In the genomic region with DNA sequence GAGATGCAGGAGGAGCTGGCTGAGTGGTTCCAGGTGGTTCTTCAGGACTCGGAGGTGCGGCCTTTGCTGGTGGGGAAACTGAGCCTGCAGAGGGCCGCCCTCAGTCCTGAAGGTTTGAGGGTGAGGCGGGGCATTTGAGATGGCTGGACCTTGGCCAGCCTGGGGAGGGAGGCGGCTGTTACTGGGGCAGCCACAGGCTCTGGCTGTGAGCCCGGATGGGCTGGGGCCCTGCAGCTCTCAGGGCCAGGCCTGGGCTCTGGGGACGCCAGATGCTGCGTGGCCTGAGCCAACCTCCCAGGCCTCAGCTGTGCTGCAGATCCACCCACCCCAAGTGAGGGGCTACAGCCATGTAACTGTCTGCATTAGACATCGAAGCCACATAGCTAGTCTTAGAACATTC, we compare ENCODE assay signal across 8 mouse cellular contexts. TPM values are rescaled to one million over a fixed set of nuclear protein-coding genes. Genes with fewer than 3 reads are reported as not detected.
DNase-seq lines count a peak whose midpoint lies in the region; ATAC-seq and TF ChIP-seq lines count a peak whose summit lies in the region.

No protein-coding gene starts in this region.

- H3K27ac ChIP-seq in forebrain, embryonic 10.5 days = no peak overlapping the region
- H3K27ac ChIP-seq in forebrain, embryonic 11.5 days (ENCODE audit: low read depth, low read length) = no peak overlapping the region
- H3K27ac ChIP-seq in hindbrain, postnatal 0 days = peak overlapping the region; percentile 64
- H3K27ac ChIP-seq in liver, embryonic 13.5 days = 0 out of 2 replicates have a peak overlapping the region, but pooled peaks have one; percentile 24

- H3K4me3 ChIP-seq in forebrain, embryonic 10.5 days = peak overlapping the region; percentile 72; the same call in 1 of the 2 replicates
- H3K4me3 ChIP-seq in forebrain, embryonic 11.5 days (ENCODE audit: low read depth, low read length) = no peak overlapping the region
- no peak overlapping the region for H3K4me3 ChIP-seq in hindbrain, postnatal 0 days (ENCODE audit: low read length)
- H3K4me3 ChIP-seq in liver, embryonic 13.5 days (replicated peaks) = no peak overlapping the region

- H3K4me2 ChIP-seq in forebrain, embryonic 11.5 days (ENCODE audit: low read depth, low read length, severe bottlenecking) = no peak overlapping the region
- H3K4me2 ChIP-seq in hindbrain, postnatal 0 days (ENCODE audit: low read depth, low read length) = peak overlapping the region; percentile 33; the same call in 1 of the 2 replicates
- no peak overlapping the region for H3K4me2 ChIP-seq in liver, embryonic 13.5 days

- H3K36me3 ChIP-seq in forebrain, embryonic 10.5 days (replicated peaks) = peaks cover 73% of the 10 kb centered on the region
- peaks cover 2% of the 10 kb centered on the region; the same call in 1 of the 2 replicates for H3K36me3 ChIP-seq in forebrain, embryonic 11.5 days (ENCODE audit: control insufficient read depth, insufficient read depth, low read length)
- peaks cover 32% of the 10 kb centered on the region for H3K36me3 ChIP-seq in hindbrain, postnatal 0 days (ENCODE audit: insufficient read depth, low read length)
- H3K36me3 ChIP-seq in liver, embryonic 13.5 days = peaks cover 61% of the 10 kb centered on the region

- H3K27me3 ChIP-seq in forebrain, embryonic 10.5 days (ENCODE audit: poor library complexity, severe bottlenecking) = peaks cover 15% of the 10 kb centered on the region
- no peaks in the 10 kb centered on the region for H3K27me3 ChIP-seq in forebrain, embryonic 11.5 days (ENCODE audit: control insufficient read depth, insufficient read depth, low read length)
- H3K27me3 ChIP-seq in hindbrain, postnatal 0 days (ENCODE audit: insufficient read depth, low read length) = no peaks in the 10 kb centered on the region
- H3K27me3 ChIP-seq in liver, embryonic 13.5 days = no peaks in the 10 kb centered on the region

- H3K4me1 ChIP-seq in forebrain, embryonic 10.5 days = peaks cover 68% of the 10 kb centered on the region
- peaks cover 10% of the 10 kb centered on the region; the same call in 1 of the 2 replicates for H3K4me1 ChIP-seq in forebrain, embryonic 11.5 days (replicated peaks; ENCODE audit: control insufficient read depth, insufficient read depth, low read length)
- peaks cover 27% of the 10 kb centered on the region for H3K4me1 ChIP-seq in hindbrain, postnatal 0 days (ENCODE audit: insufficient read depth, low read length)
- peaks cover 77% of the 10 kb centered on the region for H3K4me1 ChIP-seq in liver, embryonic 13.5 days (replicated peaks)

- WGBS in forebrain, embryonic 10.5 days = 88% methylated on average over 9 of the region's 9 CpGs
- 82% methylated on average over 9 of the region's 9 CpGs for WGBS in forebrain, embryonic 11.5 days
- WGBS in hindbrain, postnatal 0 days = 32% methylated on average over 9 of the region's 9 CpGs
- WGBS in liver, embryonic 13.5 days (ENCODE audit: insufficient replicate concordance) = 80% methylated on average over 9 of the region's 9 CpGs

- TF ChIP-seq CTCF in hindbrain, postnatal 0 days (IDR thresholded peaks at IDR 0.05; ENCODE audit: low read depth) = no peak

- no peak for ATAC-seq in forebrain, embryonic 11.5 days (replicated peaks; ENCODE audit: low FRiP score)
- ATAC-seq in hindbrain, postnatal 0 days = 0 out of 2 replicates have a peak, but pooled peaks have one; percentile 8
- ATAC-seq in liver, embryonic 13.5 days (ENCODE audit: low read depth) = no peak

- H3K9ac ChIP-seq in forebrain, embryonic 11.5 days (ENCODE audit: low read length) = no peak overlapping the region
- peak overlapping the region; percentile 96 for H3K9ac ChIP-seq in hindbrain, postnatal 0 days (replicated peaks; ENCODE audit: low read length)
- peak overlapping the region; percentile 40 for H3K9ac ChIP-seq in liver, embryonic 13.5 days

- DNase-seq in forebrain, embryonic 10.5 days (ENCODE audit: extremely low spot score, low spot score) = no peak
- DNase-seq in forebrain, embryonic 11.5 days (ENCODE audit: low spot score) = no peak
- peak; percentile 85 for DNase-seq in cerebellum, adult 9-10 months
- peak; percentile 94 for DNase-seq in gastrocnemius, postnatal 25 days
- peak; percentile 92 for DNase-seq in hindbrain, postnatal 0 days (ENCODE audit: low spot score)
- DNase-seq in liver, embryonic 13.5 days = no peak
- peak; percentile 74 for DNase-seq in ovary, postnatal 14 days (ENCODE audit: low spot score)
- no peak for DNase-seq in spleen, adult 12 weeks (ENCODE audit: low spot score)

- H3K9me3 ChIP-seq in forebrain, embryonic 10.5 days = no peaks in the 10 kb centered on the region
- H3K9me3 ChIP-seq in forebrain, embryonic 11.5 days (ENCODE audit: control insufficient read depth, low read length) = no peaks in the 10 kb centered on the region
- no peaks in the 10 kb centered on the region for H3K9me3 ChIP-seq in hindbrain, postnatal 0 days (ENCODE audit: low read length)
- no peaks in the 10 kb centered on the region for H3K9me3 ChIP-seq in liver, embryonic 13.5 days (replicated peaks)

RNA-seq across cellular contexts. Expression of gene Pik3r2, which starts 2.7 kb away (rescaled TPM):
- 67.1 and 69.2 TPM in 2 replicates for polyA plus RNA-seq in forebrain, embryonic 10.5 days (2016; fragmentation: Nextera tagmentation; extraction: Ambion mirVana)
- 58.9 and 61.6 TPM in 2 replicates for polyA plus RNA-seq in forebrain, embryonic 11.5 days (2014; fragmentation: Nextera tagmentation; extraction: Ambion mirVana)
- total RNA-seq in gastrocnemius, postnatal 25 days (2021) = 10 to 100 TPM; 13.1 to 18.7 TPM
- 162 and 176 TPM in 2 replicates for total RNA-seq in hindbrain, postnatal 0 days (2014; rRNA removed)
- 101 and 103 TPM in 2 replicates for polyA plus RNA-seq in hindbrain, postnatal 0 days (2015; fragmentation: Nextera tagmentation; extraction: Ambion mirVana)
- 18.0 and 18.2 TPM in 2 replicates for polyA plus RNA-seq in liver, embryonic 13.5 days (2015; fragmentation: Nextera tagmentation; extraction: Ambion mirVana)

RNA-seq across cellular contexts. Expression of gene Mpv17l2, which starts 13.1 kb away (rescaled TPM):
- 30.8 and 34.3 TPM in 2 replicates for polyA plus RNA-seq in forebrain, embryonic 10.5 days (2016; fragmentation: Nextera tagmentation; extraction: Ambion mirVana)
- 31.0 and 34.1 TPM in 2 replicates for polyA plus RNA-seq in forebrain, embryonic 11.5 days (2014; fragmentation: Nextera tagmentation; extraction: Ambion mirVana)
- 10 to 100 TPM; 19.6 to 25.6 TPM for total RNA-seq in gastrocnemius, postnatal 25 days (2021)
- total RNA-seq in hindbrain, postnatal 0 days (2014; rRNA removed) = 37.2 and 53.9 TPM in 2 replicates
- 56.1 and 63.3 TPM in 2 replicates for polyA plus RNA-seq in hindbrain, postnatal 0 days (2015; fragmentation: Nextera tagmentation; extraction: Ambion mirVana)
- 45.6 and 50.4 TPM in 2 replicates for polyA plus RNA-seq in liver, embryonic 13.5 days (2015; fragmentation: Nextera tagmentation; extraction: Ambion mirVana)

RNA-seq across cellular contexts. Expression of gene Rab3a, which starts 19.4 kb away (rescaled TPM):
- polyA plus RNA-seq in forebrain, embryonic 10.5 days (2016; fragmentation: Nextera tagmentation; extraction: Ambion mirVana) = 10.5 and 12.2 TPM in 2 replicates
- 42.7 and 49.7 TPM in 2 replicates for polyA plus RNA-seq in forebrain, embryonic 11.5 days (2014; fragmentation: Nextera tagmentation; extraction: Ambion mirVana)
- 10 to 100 TPM; 40.0 to 40.4 TPM for total RNA-seq in gastrocnemius, postnatal 25 days (2021)
- 610 and 693 TPM in 2 replicates for total RNA-seq in hindbrain, postnatal 0 days (2014; rRNA removed)
- polyA plus RNA-seq in hindbrain, postnatal 0 days (2015; fragmentation: Nextera tagmentation; extraction: Ambion mirVana) = 693 and 724 TPM in 2 replicates
- polyA plus RNA-seq in liver, embryonic 13.5 days (2015; fragmentation: Nextera tagmentation; extraction: Ambion mirVana) = 2.7 and 3.9 TPM in 2 replicates

RNA-seq across cellular contexts. Expression of gene Mast3, which starts 31.0 kb away (rescaled TPM):
- 12.0 and 14.9 TPM in 2 replicates for polyA plus RNA-seq in forebrain, embryonic 10.5 days (2016; fragmentation: Nextera tagmentation; extraction: Ambion mirVana)
- polyA plus RNA-seq in forebrain, embryonic 11.5 days (2014; fragmentation: Nextera tagmentation; extraction: Ambion mirVana) = 15.9 and 17.4 TPM in 2 replicates
- 1 to 10 TPM; 2.4 to 3.4 TPM for total RNA-seq in gastrocnemius, postnatal 25 days (2021)
- total RNA-seq in hindbrain, postnatal 0 days (2014; rRNA removed) = 35.2 and 42.1 TPM in 2 replicates
- 16.2 and 16.7 TPM in 2 replicates for polyA plus RNA-seq in hindbrain, postnatal 0 days (2015; fragmentation: Nextera tagmentation; extraction: Ambion mirVana)
- 4.9 and 6.2 TPM in 2 replicates for polyA plus RNA-seq in liver, embryonic 13.5 days (2015; fragmentation: Nextera tagmentation; extraction: Ambion mirVana)

RNA-seq across cellular contexts. Expression of gene Il12rb1, which starts 34.4 kb away (rescaled TPM):
- polyA plus RNA-seq in forebrain, embryonic 10.5 days (2016; fragmentation: Nextera tagmentation; extraction: Ambion mirVana) = 0.12 TPM in 1 of 2 replicates, not detected in the other
- polyA plus RNA-seq in forebrain, embryonic 11.5 days (2014; fragmentation: Nextera tagmentation; extraction: Ambion mirVana) = not detected in 2 replicates
- total RNA-seq in gastrocnemius, postnatal 25 days (2021) = not detected
- total RNA-seq in hindbrain, postnatal 0 days (2014; rRNA removed) = not detected in 2 replicates
- not detected in 2 replicates for polyA plus RNA-seq in hindbrain, postnatal 0 days (2015; fragmentation: Nextera tagmentation; extraction: Ambion mirVana)
- 0.20 and 0.21 TPM in 2 replicates for polyA plus RNA-seq in liver, embryonic 13.5 days (2015; fragmentation: Nextera tagmentation; extraction: Ambion mirVana)

Comparison
In these comparisons a context has a peak if more than half of its experiments do, and no peak if none do; other contexts are left out.
1. DNase-seq: peak in cerebellum, adult 9-10 months (single experiment), gastrocnemius, postnatal 25 days (single experiment), hindbrain, postnatal 0 days (single experiment) and ovary, postnatal 14 days (single experiment); none in forebrain, embryonic 10.5 days (single experiment), forebrain, embryonic 11.5 days (single experiment), liver, embryonic 13.5 days (single experiment) and spleen, adult 12 weeks (single experiment).
2. H3K27ac ChIP-seq: peak in hindbrain, postnatal 0 days (single experiment) and liver, embryonic 13.5 days (single experiment); none in forebrain, embryonic 10.5 days (single experiment) and forebrain, embryonic 11.5 days (single experiment).
3. RNA of gene Rab3a, which starts 19.4 kb away (polyA plus RNA-seq): 693 to 724 TPM in hindbrain, postnatal 0 days; 42.7 to 49.7 TPM in forebrain, embryonic 11.5 days, 10.5 to 12.2 TPM in forebrain, embryonic 10.5 days and 2.7 to 3.9 TPM in liver, embryonic 13.5 days; every median in the first group is over 10 times any median in the second.